ENCODE assay signal across 13 mouse cellular contexts in genomic region chr2:135773194-135773972, GRCm38 (mm10).
DNase-seq lines count a peak whose midpoint lies in the region; ATAC-seq and TF ChIP-seq lines count a peak whose summit lies in the region.
"Had no signal": no experiment of that assay in that cellular context is flagged by ENCODE, and none has a peak within 500 bp of the region (broad histone marks: within the 10 kb centered on the region; RNA-seq: fewer than 3 reads in every experiment).

No protein-coding gene starts in this region.

- H3K36me3 ChIP-seq in embryonic facial prominence, embryonic 14.5 days (ENCODE audit: control insufficient read depth, insufficient read depth, low read length), result no peaks in the 10 kb centered on the region
- H3K36me3 ChIP-seq in embryonic facial prominence, embryonic 10.5 days (replicated peaks), result no peaks in the 10 kb centered on the region
- H3K36me3 ChIP-seq in kidney, embryonic 16.5 days (ENCODE audit: insufficient read depth, low read length), result no peaks in the 10 kb centered on the region
- no peaks in the 10 kb centered on the region for H3K36me3 ChIP-seq in kidney, adult 2 months (ENCODE audit: control insufficient read depth, insufficient read depth, low read length)
- H3K36me3 ChIP-seq in megakaryocyte, embryonic 14.5 days (replicated peaks; ENCODE audit: low read length), result no peaks in the 10 kb centered on the region

- WGBS in embryonic facial prominence, embryonic 14.5 days, result 45% methylated on average over 10 of the region's 10 CpGs
- 51% methylated on average over 10 of the region's 10 CpGs for WGBS in embryonic facial prominence, embryonic 10.5 days
- 35% methylated on average over 10 of the region's 10 CpGs for WGBS in kidney, embryonic 16.5 days
- 56% methylated on average over 10 of the region's 10 CpGs for WGBS in kidney, adult 2 months

- TF ChIP-seq CTCF in kidney, adult 2 months (conservative IDR thresholded peaks at IDR 0.05; ENCODE audit: insufficient read depth, insufficient read length, low read depth, low read length), result no peak

- no peak overlapping the region for H3K27ac ChIP-seq in embryonic facial prominence, embryonic 14.5 days (replicated peaks; ENCODE audit: low read depth, low read length)
- H3K27ac ChIP-seq in embryonic facial prominence, embryonic 10.5 days (replicated peaks), result no peak overlapping the region
- no peak overlapping the region for H3K27ac ChIP-seq in kidney, embryonic 16.5 days (ENCODE audit: low read length)
- H3K27ac ChIP-seq in kidney, adult 2 months (ENCODE audit: insufficient read depth, low read depth, low read length), result no peak overlapping the region

- H3K4me2 ChIP-seq in embryonic facial prominence, embryonic 14.5 days (ENCODE audit: low read depth, low read length), result no peak overlapping the region
- no peak overlapping the region for H3K4me2 ChIP-seq in kidney, embryonic 16.5 days (replicated peaks; ENCODE audit: low read depth, low read length)

- no peak for ATAC-seq in embryonic facial prominence, embryonic 14.5 days (ENCODE audit: low read depth)
- peak; percentile 44; the same call in 1 of the 2 replicates for ATAC-seq in kidney, embryonic 16.5 days (ENCODE audit: low FRiP score, low TSS enrichment)
- ATAC-seq in erythroblast, adult 5-6 weeks (replicated peaks; ENCODE audit: low FRiP score, poor library complexity, severe bottlenecking), result no peak
- no peak for ATAC-seq in CD4-positive, CD25-positive, alpha-beta regulatory T cell, adult 4 months
- ATAC-seq: activated CD4-positive, CD25-positive, alpha-beta regulatory T cell, adult 4 months; hindbrain, embryonic 16.5 days had no signal

- no peaks in the 10 kb centered on the region for H3K9me3 ChIP-seq in embryonic facial prominence, embryonic 14.5 days (ENCODE audit: control insufficient read depth, low read length)
- H3K9me3 ChIP-seq in embryonic facial prominence, embryonic 10.5 days, result no peaks in the 10 kb centered on the region
- H3K9me3 ChIP-seq in kidney, embryonic 16.5 days (ENCODE audit: low read length), result no peaks in the 10 kb centered on the region
- no peaks in the 10 kb centered on the region for H3K9me3 ChIP-seq in megakaryocyte, embryonic 14.5 days

- DNase-seq in embryonic facial prominence, embryonic 14.5 days (ENCODE audit: low spot score), result peak; percentile 21
- DNase-seq in embryonic facial prominence, embryonic 10.5 days (ENCODE audit: low spot score), result no peak
- DNase-seq in kidney, adult 2 months, result no peak
- peak; percentile 45 for DNase-seq in embryo, embryonic 11 days
- DNase-seq: cerebellum, postnatal 14 days; lung, postnatal 14 days; right cerebral cortex, postnatal 14 days had no signal

- H3K4me1 ChIP-seq in embryonic facial prominence, embryonic 14.5 days (ENCODE audit: control insufficient read depth, insufficient read depth, low read length), result no peaks in the 10 kb centered on the region
- peaks cover 26% of the 10 kb centered on the region for H3K4me1 ChIP-seq in embryonic facial prominence, embryonic 10.5 days
- H3K4me1 ChIP-seq in kidney, embryonic 16.5 days (ENCODE audit: insufficient read depth, low read length), result peaks cover 21% of the 10 kb centered on the region
- no peaks in the 10 kb centered on the region; the same call in 1 of the 2 replicates for H3K4me1 ChIP-seq in kidney, adult 2 months (ENCODE audit: control insufficient read depth, insufficient read depth, low read length)
- peaks cover 64% of the 10 kb centered on the region for H3K4me1 ChIP-seq in megakaryocyte, embryonic 14.5 days

- H3K4me3 ChIP-seq in embryonic facial prominence, embryonic 14.5 days (ENCODE audit: low read depth, low read length), result no peak overlapping the region
- H3K4me3 ChIP-seq in embryonic facial prominence, embryonic 10.5 days, result no peak overlapping the region
- H3K4me3 ChIP-seq in kidney, embryonic 16.5 days (ENCODE audit: low read length), result no peak overlapping the region
- no peak overlapping the region for H3K4me3 ChIP-seq in kidney, adult 2 months (ENCODE audit: insufficient read depth, low read depth, low read length)
- peak overlapping the region; percentile 76 for H3K4me3 ChIP-seq in megakaryocyte, embryonic 14.5 days (replicated peaks)

- H3K27me3 ChIP-seq in embryonic facial prominence, embryonic 14.5 days (replicated peaks; ENCODE audit: control insufficient read depth, insufficient read depth, low read length), result no peaks in the 10 kb centered on the region
- no peaks in the 10 kb centered on the region for H3K27me3 ChIP-seq in embryonic facial prominence, embryonic 10.5 days (replicated peaks; ENCODE audit: low read depth, poor library complexity, severe bottlenecking)
- H3K27me3 ChIP-seq in kidney, embryonic 16.5 days (ENCODE audit: insufficient read depth, low read length), result no peaks in the 10 kb centered on the region
- H3K27me3 ChIP-seq in kidney, adult 2 months (replicated peaks; ENCODE audit: control insufficient read depth, insufficient read depth, low read length), result no peaks in the 10 kb centered on the region
- no peaks in the 10 kb centered on the region for H3K27me3 ChIP-seq in megakaryocyte, embryonic 14.5 days (replicated peaks)

- TF ChIP-seq POLR2A in kidney, adult 2 months (IDR thresholded peaks at IDR 0.05; ENCODE audit: low read depth, low read length), result no peak

- H3K9ac ChIP-seq in embryonic facial prominence, embryonic 14.5 days (ENCODE audit: low read depth, low read length), result no peak overlapping the region
- no peak overlapping the region for H3K9ac ChIP-seq in kidney, embryonic 16.5 days (replicated peaks; ENCODE audit: low read length)

Comparison
In these comparisons a context has a peak if more than half of its experiments do, and no peak if none do; other contexts are left out.
1. DNase-seq: peak in embryonic facial prominence, embryonic 14.5 days (single experiment) and embryo, embryonic 11 days (single experiment); none in embryonic facial prominence, embryonic 10.5 days (single experiment) and kidney, adult 2 months (single experiment).